Comparison of ENCODE assay signal across 34 mouse cellular contexts in genomic region chr5:117810930-117811329, GRCm38 (mm10). TPM values are rescaled to one million over a fixed set of nuclear protein-coding genes. Genes with fewer than 3 reads are reported as not detected.
"Had no signal": no experiment of that assay in that cellular context is flagged by ENCODE, and none has a peak within 500 bp of the region (broad histone marks: within the 10 kb centered on the region; RNA-seq: fewer than 3 reads in every experiment).

No protein-coding gene starts in this region.

- ATAC-seq: liver, embryonic 12.5 days; liver, postnatal 0 days; lung, postnatal 0 days; midbrain, embryonic 13.5 days; midbrain, embryonic 15.5 days; midbrain, embryonic 16.5 days had no signal

- H3K27me3 ChIP-seq: limb, embryonic 13.5 days; limb, embryonic 15.5 days; liver, embryonic 12.5 days; liver, embryonic 13.5 days; liver, embryonic 15.5 days; lung, embryonic 15.5 days; megakaryocyte, embryonic 14.5 days; midbrain, embryonic 12.5 days; midbrain, embryonic 13.5 days; midbrain, embryonic 15.5 days; neural tube, embryonic 12.5 days had no signal

- H3K9me3 ChIP-seq: limb, embryonic 10.5 days; limb, embryonic 12.5 days; limb, embryonic 13.5 days; limb, embryonic 15.5 days; liver, embryonic 12.5 days; liver, embryonic 13.5 days; liver, embryonic 15.5 days; lung, embryonic 15.5 days; midbrain, embryonic 10.5 days; midbrain, embryonic 12.5 days; midbrain, embryonic 13.5 days; midbrain, embryonic 15.5 days; neural tube, embryonic 12.5 days had no signal

- DNase-seq: left cerebral cortex, postnatal 4 days; liver; liver, embryonic 13.5 days; liver, postnatal 0 days; lung, adult 18-20 months; lung, adult 2 months; lung, embryonic 14.5 days; lung, postnatal 10 days; lung, postnatal 14 days; lung, postnatal 36 days; lung, postnatal 4 days; midbrain, embryonic 14.5 days had no signal

- H3K4me1 ChIP-seq: limb, embryonic 12.5 days; limb, embryonic 13.5 days; limb, embryonic 15.5 days; liver, embryonic 12.5 days; liver, embryonic 13.5 days; liver, embryonic 15.5 days; lung, embryonic 15.5 days; megakaryocyte, embryonic 14.5 days; midbrain, embryonic 10.5 days; midbrain, embryonic 12.5 days; midbrain, embryonic 13.5 days; midbrain, embryonic 15.5 days; neural tube, embryonic 12.5 days had no signal

- H3K27ac ChIP-seq: limb, embryonic 10.5 days; limb, embryonic 12.5 days; limb, embryonic 13.5 days; limb, embryonic 15.5 days; liver, embryonic 12.5 days; liver, embryonic 13.5 days; liver, embryonic 14.5 days; liver, embryonic 15.5 days; lung, embryonic 15.5 days; macrophage; midbrain, embryonic 10.5 days; midbrain, embryonic 12.5 days; midbrain, embryonic 13.5 days; midbrain, embryonic 15.5 days; neural tube, embryonic 12.5 days had no signal

- H3K36me3 ChIP-seq: limb, embryonic 10.5 days; limb, embryonic 12.5 days; limb, embryonic 13.5 days; limb, embryonic 15.5 days; liver, embryonic 12.5 days; liver, embryonic 13.5 days; liver, embryonic 15.5 days; lung, embryonic 15.5 days; midbrain, embryonic 10.5 days; midbrain, embryonic 12.5 days; midbrain, embryonic 13.5 days; midbrain, embryonic 15.5 days; neural tube, embryonic 12.5 days had no signal

- H3K4me3 ChIP-seq: limb, embryonic 10.5 days; limb, embryonic 12.5 days; limb, embryonic 13.5 days; limb, embryonic 15.5 days; liver, embryonic 12.5 days; liver, embryonic 13.5 days; liver, embryonic 15.5 days; lung, embryonic 15.5 days; megakaryocyte, embryonic 14.5 days; midbrain, embryonic 10.5 days; midbrain, embryonic 12.5 days; midbrain, embryonic 13.5 days; midbrain, embryonic 15.5 days; myocyte; neural tube, embryonic 12.5 days had no signal

- H3K9ac ChIP-seq: limb, embryonic 12.5 days; limb, embryonic 13.5 days; limb, embryonic 15.5 days; liver, embryonic 12.5 days; liver, embryonic 13.5 days; liver, embryonic 14.5 days; liver, embryonic 15.5 days; liver, postnatal 0 days; lung, embryonic 14.5 days; lung, embryonic 15.5 days; midbrain, embryonic 12.5 days; midbrain, embryonic 13.5 days; midbrain, embryonic 15.5 days; neural tube, embryonic 12.5 days had no signal

- H3K4me2 ChIP-seq: limb, embryonic 12.5 days; limb, embryonic 13.5 days; limb, embryonic 15.5 days; liver, embryonic 11.5 days; liver, embryonic 12.5 days; liver, embryonic 13.5 days; liver, embryonic 15.5 days; lung, embryonic 14.5 days; lung, embryonic 15.5 days; midbrain, embryonic 12.5 days; midbrain, embryonic 13.5 days; midbrain, embryonic 15.5 days; neural tube, embryonic 12.5 days had no signal

RNA-seq across cellular contexts. Expression of gene Nos1, which starts 30.1 kb away (rescaled TPM):
- total RNA-seq: megakaryocyte, adult 5-6 weeks; megakaryocyte-erythroid progenitor cell, adult 5-6 weeks; monocyte, adult 5-6 weeks had no signal
- polyA plus RNA-seq: liver, embryonic 13.5 days; liver, postnatal 0 days; macrophage had no signal
